Mouse (Mus musculus): ENCODE measurements around the gene H3f3a. TPM values are rescaled to one million over a fixed set of nuclear protein-coding genes. Genes with fewer than 3 reads are reported as not detected.

Gene H3f3a
- polyA plus RNA-seq, 1 experiment from 2014 or later, result 2,358 TPM

- H3K4me3 ChIP-seq (ENCODE audit: low read depth, low read length), result peak overlapping the region; percentile 73
- WGBS, result 51% methylated on average over 7 of the region's 7 CpGs
- TF ChIP-seq CTCF (IDR thresholded peaks at IDR 0.05; ENCODE audit: low read depth), result peak; percentile 27; the same call in 1 of the 2 replicates
- peak overlapping the region; percentile 59 for H3K4me2 ChIP-seq
- H3K27ac ChIP-seq (ENCODE audit: low read depth), result no peak overlapping the region
- H3K9me3 ChIP-seq (ENCODE audit: low read depth, low read length), result no peaks in the 10 kb centered on the region
- H3K4me1 ChIP-seq (ENCODE audit: insufficient read depth), result peaks cover 15% of the 10 kb centered on the region; the same call in 1 of the 2 replicates
- no peak overlapping the region for H3K9ac ChIP-seq
- ATAC-seq (ENCODE audit: insufficient read depth) (no peak), DNase-seq (peak; percentile 76)
- no peaks in the 10 kb centered on the region for H3K27me3 ChIP-seq (ENCODE audit: insufficient read depth, low read length)
- peaks cover 49% of the 10 kb centered on the region for H3K36me3 ChIP-seq (ENCODE audit: insufficient read depth)
Measured at GRCm38 (mm10) chr1:180810976-180811375, 2.8 kb downstream of the H3f3a start.

GRCm38 (mm10) chr1:180808831-180809230 is 4.9 kb downstream of the H3f3a start:
- H3K27me3 ChIP-seq (ENCODE audit: insufficient read depth, low read length), result no peaks in the 10 kb centered on the region
- ATAC-seq (ENCODE audit: insufficient read depth) (no peak), DNase-seq (peak; percentile 15)
- no peak overlapping the region for H3K4me3 ChIP-seq (ENCODE audit: low read depth, low read length)
- no peak overlapping the region for H3K27ac ChIP-seq (ENCODE audit: low read depth)
- H3K4me1 ChIP-seq (ENCODE audit: insufficient read depth), result 0 out of 2 replicates have a peak, but pooled peaks cover 4% of the 10 kb centered on the region
- H3K36me3 ChIP-seq (ENCODE audit: insufficient read depth), result peaks cover 70% of the 10 kb centered on the region
- no peak overlapping the region for H3K4me2 ChIP-seq
- no peak overlapping the region for H3K9ac ChIP-seq
- TF ChIP-seq CTCF (IDR thresholded peaks at IDR 0.05; ENCODE audit: low read depth), result no peak
- 77% methylated on average over 5 of the region's 5 CpGs for WGBS
- H3K9me3 ChIP-seq (ENCODE audit: low read depth, low read length), result no peaks in the 10 kb centered on the region

GRCm38 (mm10) chr1:180803881-180804280 is 9.9 kb downstream of the H3f3a start:
- DNase-seq (no peak), ATAC-seq (ENCODE audit: insufficient read depth) (no peak)
- H3K4me2 ChIP-seq, result no peak overlapping the region
- H3K9me3 ChIP-seq (ENCODE audit: low read depth, low read length), result no peaks in the 10 kb centered on the region
- no peak for TF ChIP-seq CTCF (IDR thresholded peaks at IDR 0.05; ENCODE audit: low read depth)
- H3K36me3 ChIP-seq (ENCODE audit: insufficient read depth), result peaks cover 83% of the 10 kb centered on the region
- no peak overlapping the region for H3K27ac ChIP-seq (ENCODE audit: low read depth)
- no peak overlapping the region for H3K4me3 ChIP-seq (ENCODE audit: low read depth, low read length)
- no peak overlapping the region for H3K9ac ChIP-seq
- WGBS, result 88% methylated on average over 6 of the region's 6 CpGs
- H3K4me1 ChIP-seq (ENCODE audit: insufficient read depth), result no peaks in the 10 kb centered on the region
- no peaks in the 10 kb centered on the region for H3K27me3 ChIP-seq (ENCODE audit: insufficient read depth, low read length)

- no peak for TF ChIP-seq CTCF (IDR thresholded peaks at IDR 0.05; ENCODE audit: low read depth)
- H3K36me3 ChIP-seq (ENCODE audit: insufficient read depth), result peaks cover 62% of the 10 kb centered on the region
Measured at GRCm38 (mm10) chr1:180801466-180801994, 12.2 kb downstream of the H3f3a start.

GRCm38 (mm10) chr1:180800814-180801213 is 12.9 kb downstream of the H3f3a start:
- no peak for DNase-seq
- no peak for TF ChIP-seq CTCF (IDR thresholded peaks at IDR 0.05; ENCODE audit: low read depth)
- H3K4me2 ChIP-seq, result no peak overlapping the region
- WGBS, result 47% methylated on average over 2 of the region's 2 CpGs
- H3K9me3 ChIP-seq (ENCODE audit: low read depth, low read length), result no peaks in the 10 kb centered on the region
- no peak overlapping the region for H3K27ac ChIP-seq (ENCODE audit: low read depth)
- H3K9ac ChIP-seq, result no peak overlapping the region
- H3K4me1 ChIP-seq (ENCODE audit: insufficient read depth), result no peaks in the 10 kb centered on the region
- 0 out of 2 replicates have a peak, but pooled peaks have one; percentile 25 for ATAC-seq (ENCODE audit: insufficient read depth)
- peaks cover 55% of the 10 kb centered on the region for H3K36me3 ChIP-seq (ENCODE audit: insufficient read depth)
- H3K4me3 ChIP-seq (ENCODE audit: low read depth, low read length), result no peak overlapping the region
- no peaks in the 10 kb centered on the region for H3K27me3 ChIP-seq (ENCODE audit: insufficient read depth, low read length)

More at GRCm38 (mm10) chr1:180801466-180801994, 12.2 kb downstream of the H3f3a start:
- Histone ChIP-seq H3K4me2 (no peak overlapping the region), H3K4me1 (ENCODE audit: insufficient read depth) (no peaks in the 10 kb centered on the region), H3K27ac (ENCODE audit: low read depth) (no peak overlapping the region), H3K9ac (no peak overlapping the region), H3K9me3 (ENCODE audit: low read depth, low read length) (no peaks in the 10 kb centered on the region), H3K27me3 (ENCODE audit: insufficient read depth, low read length) (no peaks in the 10 kb centered on the region), H3K4me3 (ENCODE audit: low read depth, low read length) (no peak overlapping the region)
- ATAC-seq (ENCODE audit: insufficient read depth), result no peak
- DNase-seq, result no peak
- WGBS, result 71% methylated on average over 3 of the region's 3 CpGs

GRCm38 (mm10) chr1:180800022-180800421 is 13.7 kb downstream of the H3f3a start:
- no peaks in the 10 kb centered on the region for H3K9me3 ChIP-seq (ENCODE audit: low read depth, low read length)
- DNase-seq, result no peak
- H3K9ac ChIP-seq, result no peak overlapping the region
- H3K4me2 ChIP-seq, result no peak overlapping the region
- no peak for TF ChIP-seq CTCF (IDR thresholded peaks at IDR 0.05; ENCODE audit: low read depth)
- no peaks in the 10 kb centered on the region for H3K27me3 ChIP-seq (ENCODE audit: insufficient read depth, low read length)
- no peak overlapping the region for H3K27ac ChIP-seq (ENCODE audit: low read depth)
- ATAC-seq (ENCODE audit: insufficient read depth), result no peak
- no peak overlapping the region for H3K4me3 ChIP-seq (ENCODE audit: low read depth, low read length)
- H3K4me1 ChIP-seq (ENCODE audit: insufficient read depth), result no peaks in the 10 kb centered on the region
- H3K36me3 ChIP-seq (ENCODE audit: insufficient read depth), result peaks cover 47% of the 10 kb centered on the region
- 91% methylated on average over 5 of the region's 5 CpGs for WGBS

GRCm38 (mm10) chr1:180799253-180799652 is 14.5 kb downstream of the H3f3a start:
- Histone ChIP-seq H3K9ac (no peak overlapping the region), H3K4me1 (ENCODE audit: insufficient read depth) (0 out of 2 replicates have a peak, but pooled peaks cover 2% of the 10 kb centered on the region), H3K9me3 (ENCODE audit: low read depth, low read length) (no peaks in the 10 kb centered on the region), H3K4me3 (ENCODE audit: low read depth, low read length) (no peak overlapping the region), H3K27me3 (ENCODE audit: insufficient read depth, low read length) (no peaks in the 10 kb centered on the region), H3K4me2 (no peak overlapping the region), H3K36me3 (ENCODE audit: insufficient read depth) (peaks cover 39% of the 10 kb centered on the region), H3K27ac (ENCODE audit: low read depth) (no peak overlapping the region)
- TF ChIP-seq CTCF (IDR thresholded peaks at IDR 0.05; ENCODE audit: low read depth), result no peak
- DNase-seq (no peak), ATAC-seq (ENCODE audit: insufficient read depth) (no peak)
- 84% methylated on average over 5 of the region's 5 CpGs for WGBS

Data from lung, embryonic 14.5 days (tissue).